Mouse (Mus musculus) cerebellum, postnatal 10 days (tissue): ENCODE data around the gene Mycl.
"Not testable (repeated sequence)": the region's sequence is repeated elsewhere in the genome, so short reads cannot be mapped to it uniquely, and the experiment has no call there.

Experiments used
- DNase-seq, 2 experiments: peaks; one replicate each; pipeline ENCODE4 v3.0.0; 2021; ENCODE audit warnings: mixed read lengths in 2 of 2

The Mycl gene

DNA sequence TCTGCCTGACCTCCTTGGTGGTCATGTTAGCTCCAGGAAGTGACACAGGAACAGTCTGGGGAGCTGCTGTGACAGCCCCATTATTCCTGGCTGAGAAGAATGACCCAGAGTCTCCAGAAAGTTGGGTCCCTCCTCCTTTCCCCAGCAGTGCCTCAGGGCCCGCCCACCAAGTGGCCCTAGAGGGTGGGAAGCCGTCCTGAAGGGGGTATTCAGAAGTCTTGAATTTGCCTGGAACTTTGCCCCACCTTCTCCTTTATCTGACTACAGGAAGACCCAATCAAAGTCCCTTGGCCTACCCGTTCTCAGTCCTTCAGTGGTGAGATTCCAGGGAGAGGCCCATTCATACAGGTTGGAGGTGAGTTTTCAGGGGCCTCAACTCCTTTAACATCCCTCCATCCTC, 13.5 kb upstream of the Mycl start:
- no peak for DNase-seq

DNA sequence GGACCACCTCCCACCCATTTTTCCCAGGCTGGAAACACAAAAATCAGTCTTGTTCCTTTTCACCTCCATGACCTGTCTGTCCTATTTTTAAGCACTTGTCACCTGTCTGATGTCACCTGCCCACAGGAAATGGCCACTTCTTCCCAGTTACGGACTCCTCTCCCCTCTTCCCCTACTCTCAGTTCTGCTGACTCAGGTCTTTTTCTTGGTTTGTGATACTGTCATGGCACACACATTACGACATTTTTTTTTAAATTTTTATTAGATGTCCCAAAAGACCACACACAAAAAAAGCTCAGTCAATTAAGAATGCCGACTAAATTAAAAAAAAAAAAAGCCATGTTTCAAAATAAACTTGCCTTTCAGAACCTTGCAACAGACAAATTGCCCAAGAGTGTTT, 12.9 kb upstream of the Mycl start:
- no peak for DNase-seq

DNA sequence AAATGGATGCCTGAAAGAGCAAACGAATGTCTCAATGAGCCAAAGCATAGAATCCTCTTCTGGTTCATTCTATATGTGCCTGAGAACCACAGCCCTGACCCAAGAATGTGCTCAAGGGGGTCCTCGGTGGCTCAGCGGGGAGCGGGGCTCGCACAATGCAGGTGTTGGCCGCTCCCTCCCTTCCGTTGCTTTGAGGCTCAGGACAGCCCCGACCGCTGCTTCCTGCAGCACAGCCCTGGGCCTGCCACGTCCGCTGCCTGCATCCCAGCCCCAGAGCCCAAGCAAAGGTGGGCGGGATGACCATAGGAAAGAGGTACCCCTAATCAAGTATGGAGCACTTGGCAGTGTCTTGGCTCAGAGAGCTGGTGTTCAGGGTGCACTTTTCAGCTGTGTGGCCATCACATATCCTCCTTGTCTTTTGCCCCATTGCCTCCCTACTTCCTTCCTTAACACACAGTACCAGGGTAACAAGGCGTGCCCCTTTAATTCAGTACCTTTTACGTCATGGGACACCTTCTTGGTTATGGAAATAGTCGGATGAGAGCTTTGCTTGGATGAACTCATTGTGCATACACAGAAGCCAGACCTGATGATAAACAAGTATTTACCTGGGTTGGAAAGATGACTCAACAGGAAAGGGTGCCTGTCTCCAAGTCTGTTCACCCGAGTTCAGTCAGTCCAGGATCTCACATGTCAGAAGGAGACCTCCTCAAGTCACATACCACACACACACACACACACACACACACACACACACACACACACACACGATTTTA, 11.8 kb upstream of the Mycl start:
- peak in 1 of 2 experiments; percentile 11 for DNase-seq

DNA sequence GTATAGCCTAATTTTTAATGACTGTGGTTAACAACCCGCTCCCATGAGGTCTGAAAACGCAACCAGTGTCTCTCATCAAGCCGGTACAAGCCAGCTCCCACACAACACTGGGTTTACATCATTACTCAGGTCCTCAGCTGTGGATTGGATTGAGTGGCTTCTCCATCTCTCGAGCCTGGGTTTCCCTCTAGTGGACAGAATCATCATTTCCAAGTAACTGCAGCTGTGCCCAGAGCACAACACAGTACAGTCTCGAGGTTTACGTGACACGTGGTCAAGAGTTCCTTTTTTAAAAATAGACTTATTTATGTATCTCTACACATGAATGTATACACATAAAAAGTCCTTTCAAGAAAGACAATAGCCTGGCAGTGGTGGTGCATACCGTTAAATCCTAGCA, 10.3 kb upstream of the Mycl start:
- peak; percentile 74 to 86 for DNase-seq

DNA sequence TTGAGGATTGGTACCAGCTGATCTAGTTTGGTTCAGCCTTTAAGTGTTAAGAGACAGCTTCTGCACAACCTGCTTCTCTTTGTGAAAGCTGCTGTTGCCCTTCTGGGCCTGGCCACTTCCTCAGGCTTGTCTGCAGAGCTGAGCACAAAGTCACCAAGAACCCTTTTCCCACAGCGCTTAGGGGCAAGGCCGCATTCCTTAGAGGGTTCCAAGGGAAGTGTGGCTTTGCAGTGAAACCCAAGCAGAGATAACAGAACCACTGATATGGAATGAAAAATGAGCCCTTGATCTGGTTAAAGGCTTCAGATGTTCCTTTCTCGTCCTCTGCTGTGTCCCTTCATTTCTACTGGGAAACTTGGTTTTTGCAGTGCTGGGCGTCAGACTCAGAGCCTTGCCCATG, 8.0 kb upstream of the Mycl start:
- no peak for DNase-seq

DNA sequence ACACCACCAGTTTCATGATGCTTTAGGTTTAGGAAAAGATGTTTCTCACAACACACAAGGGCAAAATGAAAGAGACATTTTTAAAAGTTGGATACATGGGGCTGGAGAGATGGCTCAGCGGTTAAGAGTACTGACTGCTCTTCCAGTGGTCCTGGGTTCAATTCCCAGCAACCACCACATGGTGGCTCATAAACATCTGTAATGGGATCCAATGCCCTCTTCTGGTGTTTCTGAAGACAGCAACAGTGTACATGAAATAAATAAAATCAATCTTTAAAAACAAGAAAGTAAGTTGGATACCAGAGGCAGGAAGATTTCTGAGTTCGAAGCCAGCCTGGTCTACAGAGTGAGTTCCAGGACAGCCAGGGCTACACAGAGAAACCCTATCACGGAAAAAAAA, 7.4 kb upstream of the Mycl start:
- not testable (repeated sequence) for DNase-seq

DNA sequence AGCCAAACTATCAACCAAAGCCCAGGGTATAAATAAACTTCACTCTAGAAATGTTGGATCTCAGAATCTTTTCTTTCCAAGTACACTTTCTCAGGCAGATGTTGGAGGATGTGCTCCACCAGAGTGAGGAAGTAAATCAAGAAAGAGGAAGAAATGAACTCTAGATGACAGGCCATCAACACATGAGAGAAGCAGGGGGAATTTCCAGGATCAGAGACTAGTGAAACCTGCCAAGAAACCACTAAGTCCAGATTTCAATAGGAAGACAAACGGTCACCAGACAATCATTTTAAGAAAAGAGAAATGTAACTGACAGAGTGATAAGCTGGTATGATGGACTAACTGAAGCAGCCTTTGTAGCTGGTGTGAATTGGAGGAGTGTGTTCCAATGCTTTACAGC, 4.3 kb upstream of the Mycl start:
- DNase-seq: no peak

DNA sequence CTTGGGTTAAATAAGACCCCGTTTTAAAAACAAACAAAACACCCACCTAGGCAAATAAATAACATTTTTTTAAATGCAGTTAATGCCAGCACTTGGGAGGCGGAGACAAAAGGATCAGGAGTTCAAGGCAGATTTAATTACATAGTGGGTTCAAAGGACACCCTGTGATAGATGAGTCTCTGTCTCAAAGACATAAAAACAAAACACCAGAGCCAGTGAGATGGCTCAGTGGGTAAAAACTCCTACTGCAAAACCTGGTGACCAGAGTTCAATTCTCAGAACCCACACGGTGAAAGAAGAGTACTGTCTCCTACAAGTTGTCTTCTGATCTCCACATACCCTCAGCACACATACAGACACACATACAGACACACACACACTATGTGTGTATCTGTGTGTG, 3.2 kb upstream of the Mycl start:
- DNase-seq: no peak

DNA sequence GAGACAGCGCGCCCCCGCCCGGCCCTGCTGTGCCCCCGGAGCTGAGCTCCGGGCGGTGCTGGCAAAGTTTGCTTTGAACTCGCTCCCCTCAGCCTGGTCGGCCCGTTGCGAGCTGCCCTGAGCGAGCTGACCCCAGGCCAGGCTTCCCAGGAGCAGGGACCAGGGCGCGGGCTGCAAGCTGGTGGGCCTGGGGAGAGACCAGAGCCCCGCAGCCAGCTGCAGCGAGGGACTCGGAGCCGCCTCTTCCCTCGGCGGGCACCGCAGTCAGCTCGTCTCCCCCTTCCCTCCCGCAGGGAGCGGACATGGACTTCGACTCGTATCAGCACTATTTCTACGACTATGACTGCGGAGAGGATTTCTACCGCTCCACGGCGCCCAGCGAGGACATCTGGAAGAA, 767 bp downstream of the Mycl start:
- no peak for DNase-seq

DNA sequence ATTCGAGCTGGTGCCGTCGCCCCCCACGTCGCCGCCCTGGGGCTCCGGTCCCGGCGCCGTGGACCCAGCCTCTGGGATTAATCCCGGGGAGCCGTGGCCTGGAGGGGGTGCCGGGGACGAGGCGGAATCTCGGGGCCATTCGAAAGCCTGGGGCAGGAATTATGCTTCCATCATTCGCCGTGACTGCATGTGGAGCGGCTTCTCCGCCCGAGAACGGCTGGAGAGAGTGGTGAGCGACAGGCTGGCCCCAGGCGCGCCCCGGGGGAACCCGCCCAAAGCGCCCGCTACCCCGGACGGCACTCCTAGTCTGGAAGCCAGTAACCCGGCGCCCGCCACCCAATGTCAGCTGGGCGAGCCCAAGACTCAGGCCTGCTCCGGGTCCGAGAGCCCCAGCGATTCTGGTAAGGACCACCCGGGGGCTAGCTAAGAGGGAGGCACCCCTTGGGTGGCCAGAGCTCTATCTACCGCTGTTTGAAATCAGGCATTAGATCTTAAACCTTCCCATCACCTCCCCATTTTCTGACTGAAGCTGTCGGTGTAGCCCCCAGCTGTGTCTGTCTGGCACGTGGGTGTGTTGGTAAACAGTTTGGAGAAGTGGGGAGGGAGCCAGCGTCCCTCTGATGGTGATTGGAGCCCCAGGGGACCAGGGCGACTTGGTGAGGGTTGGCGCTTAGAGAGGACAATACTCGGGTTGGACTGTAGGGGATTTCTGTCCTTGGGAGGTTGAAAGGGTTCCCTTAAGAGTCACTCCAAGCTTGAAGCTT, 1.3 kb downstream of the Mycl start:
- peak; percentile 74 for DNase-seq

DNA sequence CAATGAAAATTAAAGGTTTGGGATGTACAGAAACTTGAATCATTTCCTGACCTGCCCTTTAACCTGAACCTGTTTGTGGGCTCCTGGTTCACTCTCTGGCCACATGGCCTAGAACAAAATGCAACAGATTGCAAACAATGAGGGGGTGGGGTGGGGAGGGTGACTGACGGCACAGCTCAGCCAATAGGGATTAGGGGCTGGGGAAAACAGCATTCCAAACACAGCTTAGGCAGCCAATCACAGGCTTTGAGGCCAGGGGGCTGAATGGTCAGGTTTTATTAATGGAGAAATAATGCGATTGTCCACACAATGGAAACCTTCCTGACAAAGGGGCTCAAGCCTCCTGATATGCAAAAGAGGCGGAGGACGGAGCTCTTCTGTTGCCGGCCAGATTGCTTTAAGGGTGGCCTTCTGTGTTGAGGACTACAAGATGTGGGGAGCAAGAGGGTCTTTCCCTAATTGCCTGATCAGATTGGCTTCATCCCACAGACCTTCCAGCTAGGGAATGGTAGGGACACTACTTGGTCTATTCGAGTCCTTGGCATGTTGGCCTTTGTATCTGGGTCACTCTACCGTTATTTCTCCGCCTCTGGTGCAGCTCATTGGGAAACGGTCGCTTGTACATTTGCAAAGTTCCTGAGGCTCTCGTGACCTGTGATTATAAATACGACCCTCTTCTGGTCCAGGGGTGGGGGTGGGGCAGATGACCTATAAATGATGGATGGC, 3.2 kb downstream of the Mycl start:
- DNase-seq: peak; percentile 89 to 90

DNA sequence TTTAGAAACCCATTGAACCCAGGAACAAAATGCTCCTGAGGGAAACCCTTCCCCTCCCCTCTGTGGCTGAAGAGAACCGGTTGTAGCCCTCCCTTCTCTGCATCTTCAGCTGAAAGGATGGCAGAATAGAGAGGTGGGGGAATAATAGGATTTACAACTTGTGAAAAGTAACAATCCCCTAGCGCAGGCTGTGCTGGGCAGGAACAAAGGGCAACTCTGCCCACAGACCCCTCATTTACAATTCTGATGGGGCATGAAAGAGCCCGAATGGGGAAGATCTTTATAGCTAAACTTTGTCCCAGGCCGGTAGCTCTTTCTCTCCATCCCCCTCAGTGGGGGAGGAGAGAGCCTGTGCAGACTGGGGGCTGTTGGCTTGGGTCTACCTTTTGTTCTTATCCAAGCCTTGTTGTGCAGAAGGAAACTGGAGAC, 3.8 kb downstream of the Mycl start:
- no peak for DNase-seq

DNA sequence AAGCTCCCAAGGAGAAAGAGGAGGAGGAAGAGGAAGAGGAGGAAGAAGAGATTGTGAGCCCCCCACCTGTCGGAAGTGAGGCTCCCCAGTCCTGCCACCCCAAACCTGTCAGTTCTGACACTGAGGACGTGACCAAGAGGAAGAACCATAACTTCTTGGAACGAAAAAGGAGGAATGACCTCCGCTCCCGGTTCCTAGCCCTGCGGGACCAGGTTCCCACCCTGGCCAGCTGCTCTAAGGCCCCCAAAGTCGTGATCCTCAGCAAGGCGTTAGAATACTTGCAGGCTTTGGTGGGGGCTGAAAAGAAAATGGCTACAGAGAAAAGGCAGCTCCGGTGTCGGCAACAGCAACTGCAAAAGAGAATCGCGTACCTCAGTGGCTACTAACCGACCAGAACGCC, 4.7 kb downstream of the Mycl start:
- no peak for DNase-seq

DNA sequence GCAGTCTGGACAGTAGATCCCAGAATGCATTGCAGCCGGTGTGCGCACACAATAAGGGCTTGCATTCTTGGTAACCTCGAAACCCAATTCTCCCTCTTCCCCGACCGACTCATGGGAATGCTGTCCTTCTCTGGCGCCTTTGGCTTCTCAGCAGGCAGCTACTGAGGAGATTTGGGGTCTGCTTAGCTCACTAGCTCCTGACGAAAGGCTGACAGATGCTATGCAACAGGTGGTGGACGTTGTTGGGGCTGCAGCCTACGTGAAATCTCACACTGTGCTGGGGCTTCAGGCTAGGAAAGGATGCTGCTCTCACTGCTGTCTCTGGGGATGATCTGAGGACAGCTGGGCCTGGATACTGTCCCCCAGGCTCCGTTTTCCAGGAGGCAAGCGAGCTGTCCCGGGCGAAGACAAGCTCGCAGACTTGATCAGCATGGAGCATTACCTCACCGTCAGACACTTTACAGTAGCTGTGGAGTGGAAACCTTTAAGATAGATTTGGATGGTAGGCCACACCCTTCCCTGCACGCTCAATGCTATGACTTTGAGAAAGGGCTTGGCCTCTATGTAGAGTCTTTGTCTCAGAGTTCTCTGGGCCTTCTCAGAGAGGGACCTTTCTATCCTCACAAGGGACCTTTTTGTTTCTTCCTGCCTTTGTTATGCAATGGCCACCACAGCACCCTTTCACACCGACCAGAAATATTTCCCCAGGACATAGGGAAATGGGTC, 5.3 kb downstream of the Mycl start:
- DNase-seq: peak; percentile 55 to 60

DNA sequence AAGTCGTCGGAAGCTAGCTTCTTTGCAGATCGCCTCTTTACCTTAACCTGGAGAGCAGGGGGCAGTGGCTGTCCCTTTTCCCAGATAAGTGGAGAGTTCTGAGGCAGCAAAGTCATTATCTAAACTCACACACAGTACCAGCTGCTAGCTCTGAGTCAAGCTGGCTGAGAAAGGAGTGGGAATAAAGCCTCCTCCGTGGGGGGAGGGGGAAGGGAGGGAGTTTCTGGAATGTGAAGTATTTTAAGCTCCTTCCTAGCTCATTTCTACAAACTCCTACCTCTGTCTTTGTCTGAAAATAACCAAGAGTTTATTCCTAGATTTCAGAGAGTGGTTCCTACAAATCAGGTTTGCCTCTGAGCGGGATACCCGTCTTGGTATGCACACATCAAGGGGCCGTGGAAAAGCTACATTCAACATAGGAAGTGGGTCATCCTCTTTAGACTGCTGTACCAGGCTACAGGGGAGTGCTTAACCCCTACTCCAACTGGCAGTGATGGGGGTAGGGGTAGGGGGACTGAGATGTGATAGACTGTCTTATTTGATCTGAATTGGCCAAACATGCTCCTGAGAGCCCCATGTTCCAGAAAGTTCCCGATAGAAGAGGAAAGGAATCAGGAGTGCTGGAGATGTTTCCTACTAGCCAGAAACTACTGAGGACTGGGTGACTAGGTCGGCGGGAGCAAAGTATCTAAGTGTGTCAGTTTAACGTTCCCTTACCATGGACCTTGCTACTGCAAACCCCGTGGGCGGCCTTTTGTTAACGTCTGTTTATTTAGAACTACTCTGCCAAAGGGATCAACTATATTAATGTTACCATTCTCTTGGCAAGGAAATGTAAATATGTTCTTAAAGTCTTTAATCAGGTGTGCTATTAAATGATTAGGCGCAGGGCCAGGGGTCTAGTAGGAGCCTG, 9.9 kb downstream of the Mycl start:
- DNase-seq: no peak

DNA sequence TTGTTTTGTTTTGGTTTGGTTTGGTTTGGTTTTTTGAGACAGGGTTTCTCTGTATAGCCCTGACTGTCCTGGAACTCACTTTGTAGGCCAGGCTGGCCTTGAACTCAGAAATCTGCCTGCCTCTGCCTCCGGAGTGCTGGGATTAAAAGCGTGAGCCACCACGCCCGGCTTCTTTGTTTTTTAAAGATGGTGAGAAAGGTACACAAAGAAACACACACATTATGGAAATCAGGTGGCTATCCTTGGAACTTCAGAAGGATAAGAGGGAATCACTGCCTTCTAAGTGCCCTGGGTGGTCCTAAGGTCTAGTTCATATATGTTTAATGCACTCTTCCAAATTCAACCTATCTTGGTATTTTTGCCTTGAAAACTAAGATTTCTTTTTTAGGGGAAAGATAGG, 17.0 kb downstream of the Mycl start:
- not testable (repeated sequence) for DNase-seq

DNA sequence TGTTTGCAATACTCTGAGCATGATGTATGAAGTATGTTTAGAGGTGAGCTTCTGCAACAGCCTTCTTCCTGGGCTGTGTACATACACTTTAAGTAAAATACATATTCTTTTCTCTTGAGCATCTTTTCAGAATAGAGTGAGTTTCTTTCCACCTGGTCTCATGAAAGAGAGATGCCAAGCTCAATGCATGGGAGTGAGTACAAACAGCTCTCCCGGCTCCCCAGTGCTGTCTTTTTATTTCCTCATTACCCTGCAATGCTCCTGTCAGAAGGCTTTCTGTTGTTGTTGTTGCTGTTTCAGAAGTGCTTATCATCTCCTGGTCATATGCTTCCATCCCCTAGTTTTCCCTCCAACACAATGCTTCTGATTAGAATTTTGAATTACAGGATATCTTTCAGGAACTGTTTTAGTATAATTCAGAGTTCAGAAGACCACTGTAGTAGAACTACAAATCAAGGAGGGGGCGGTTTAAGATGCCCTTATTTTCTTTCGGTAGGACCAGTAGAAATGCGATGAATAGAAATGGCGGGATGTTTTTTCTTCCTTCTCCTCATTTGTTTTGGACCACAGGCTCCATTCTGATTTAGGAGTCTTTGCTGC, 18.0 kb downstream of the Mycl start:
- no peak for DNase-seq

DNA sequence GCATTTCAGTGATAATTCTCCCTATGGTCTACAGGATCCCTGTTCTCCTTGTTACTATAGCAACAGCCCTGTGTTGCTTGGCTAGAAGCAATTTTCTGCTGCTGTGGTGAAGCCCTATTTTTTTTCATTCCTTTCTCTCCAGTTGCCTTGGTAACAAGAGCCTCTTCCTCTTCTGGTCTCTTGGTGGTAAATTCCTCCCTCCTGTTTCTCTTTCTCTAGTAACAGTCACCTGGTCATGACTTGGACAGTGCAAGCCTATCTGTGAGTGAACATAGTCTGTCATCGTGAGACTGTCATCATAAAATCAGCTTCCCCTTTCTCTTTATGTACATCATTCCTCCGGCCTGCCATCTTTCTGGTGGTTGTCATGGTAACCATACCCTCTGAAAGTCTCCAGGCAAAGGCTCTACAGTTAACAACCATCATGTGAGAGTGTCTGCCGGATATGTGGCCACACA, 18.5 kb downstream of the Mycl start:
- DNase-seq: peak; percentile 50 to 61

DNA sequence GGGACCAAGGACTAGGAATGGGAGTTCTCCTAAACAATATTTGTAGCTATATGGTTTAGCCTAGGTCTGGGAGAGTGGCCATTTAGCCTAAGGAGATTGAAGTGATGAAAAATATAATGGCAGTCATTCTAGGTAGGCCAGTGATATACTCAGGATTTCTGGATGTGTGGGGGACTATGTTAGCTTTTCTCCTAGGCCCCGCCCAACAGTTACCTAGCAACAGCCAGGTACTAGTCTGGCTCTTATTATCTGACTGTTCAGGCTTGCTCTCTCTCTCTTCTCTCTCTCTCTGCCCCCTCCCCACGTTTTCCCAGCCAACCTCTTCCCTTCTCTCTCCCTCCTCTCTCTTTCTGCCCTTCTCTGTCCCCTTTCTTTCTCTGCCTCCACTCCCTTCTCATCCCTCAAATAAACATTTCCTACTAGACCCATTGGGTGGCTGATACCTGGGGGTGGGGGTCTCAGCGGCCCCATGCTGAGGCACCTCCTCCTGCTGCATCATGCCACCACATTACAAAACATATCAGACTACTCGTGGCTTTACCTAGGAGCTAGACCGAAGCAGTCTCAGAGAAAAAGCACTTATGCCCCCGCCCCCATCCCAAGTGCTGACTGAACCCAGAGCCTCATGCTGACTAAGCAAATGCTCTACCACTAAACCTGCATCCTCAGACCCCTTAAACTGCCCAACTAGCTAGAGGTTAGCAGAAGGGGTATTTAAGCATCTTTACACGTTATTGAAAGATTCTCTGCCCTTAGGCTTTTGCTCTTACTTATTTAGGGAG, 19.2 kb downstream of the Mycl start:
- DNase-seq: peak; percentile 41 to 55

DNA sequence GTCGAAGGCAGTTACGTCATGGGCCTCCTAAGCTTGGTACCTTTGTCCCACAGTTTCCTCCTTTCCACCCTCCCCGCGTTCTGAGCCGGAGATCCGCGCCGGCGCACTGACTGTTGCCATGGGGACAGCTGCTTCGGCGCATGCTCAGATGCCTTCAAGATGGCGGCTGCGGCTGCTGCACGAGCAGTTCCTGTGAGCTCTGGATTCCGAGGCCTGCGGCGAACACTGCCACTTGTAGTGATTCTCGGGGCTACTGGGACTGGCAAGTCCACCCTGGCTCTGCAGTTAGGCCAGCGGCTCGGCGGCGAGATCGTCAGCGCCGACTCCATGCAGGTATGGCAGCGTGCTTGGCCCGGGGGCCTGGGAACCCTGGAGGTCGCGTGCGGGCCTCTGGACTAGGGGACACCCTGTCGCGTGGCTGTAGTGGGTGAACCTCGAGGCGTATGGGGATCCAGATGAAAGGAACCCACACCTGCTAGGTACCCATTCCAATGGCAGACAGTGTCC, 21.1 kb downstream of the Mycl start, which contains the start of gene Trit1:
Gene Trit1 (plus strand): TSS at position 147 of the 507 bp plus-strand sequence.
- peak; percentile 96 to 97 for DNase-seq
